Mouse (Mus musculus): ENCODE data around the gene St6gal1.
"Not testable (repeated sequence)": the region's sequence is repeated elsewhere in the genome, so short reads cannot be mapped to it uniquely, and the experiment has no call there.

The St6gal1 gene

GRCm38 (mm10) chr16:23224671-23225068, at the start of gene St6gal1:
St6gal1 (plus strand) TSS chr16:23224740.
- DNase-seq (ENCODE audit: low spot score in 2 of 2) = peak; percentile 64 to 79

DNA sequence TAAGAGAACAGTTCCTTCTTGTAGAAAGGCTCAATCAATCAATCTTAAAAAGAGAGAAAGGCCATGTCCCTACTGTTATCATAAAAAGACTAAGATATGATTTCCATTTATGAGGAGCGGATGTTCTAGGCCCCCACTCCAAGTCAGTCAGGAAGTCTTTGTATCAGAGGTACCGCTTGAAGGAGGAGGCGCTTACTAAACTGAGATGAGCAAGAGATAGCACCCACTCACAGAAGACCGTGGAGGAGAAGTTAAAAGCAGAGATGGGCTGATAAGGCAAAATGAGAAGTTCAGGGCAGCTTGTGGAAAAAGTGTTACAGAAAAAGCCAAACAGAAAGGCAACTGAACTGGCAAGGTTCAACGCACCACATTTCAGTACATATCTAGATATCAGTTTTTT, 49.7 kb upstream of the St6gal1 start:
- no peak for DNase-seq (ENCODE audit: low spot score in 2 of 2)

- no peak for DNase-seq (ENCODE audit: low spot score in 2 of 2)
Observed at GRCm38 (mm10) chr16:23175956-23176355, 48.6 kb upstream of the St6gal1 start.

DNA sequence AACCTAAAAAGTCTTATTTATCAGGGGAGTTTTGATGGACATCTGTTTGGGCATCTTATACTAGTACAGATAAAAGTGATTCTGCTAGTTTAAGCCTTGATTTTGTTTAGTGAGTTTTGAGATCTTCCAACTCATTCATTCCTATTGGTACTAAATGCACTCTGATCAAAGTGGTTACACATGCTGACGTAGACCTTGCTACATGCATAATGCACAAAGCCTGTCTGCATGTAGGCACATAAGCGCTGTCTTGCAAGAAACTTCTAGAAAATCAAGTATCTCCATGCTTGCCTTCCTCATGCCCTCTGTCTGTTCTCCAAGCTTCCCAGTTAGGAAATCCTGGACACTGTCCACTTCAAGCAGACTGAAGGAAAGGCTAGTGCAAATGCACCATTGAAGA, 46.7 kb upstream of the St6gal1 start:
- DNase-seq (ENCODE audit: low spot score in 2 of 2) = no peak

- DNase-seq (ENCODE audit: low spot score in 2 of 2) = no peak
Observed at GRCm38 (mm10) chr16:23178796-23179195, 45.7 kb upstream of the St6gal1 start.

GRCm38 (mm10) chr16:23179436-23179835, 45.1 kb upstream of the St6gal1 start:
- DNase-seq (ENCODE audit: low spot score in 2 of 2) = not testable (repeated sequence)

- DNase-seq (ENCODE audit: low spot score in 2 of 2) = no peak
Observed at GRCm38 (mm10) chr16:23181054-23181453, 43.5 kb upstream of the St6gal1 start.

GRCm38 (mm10) chr16:23181487-23181886, 43.1 kb upstream of the St6gal1 start:
- no peak for DNase-seq (ENCODE audit: low spot score in 2 of 2)

- no peak for DNase-seq (ENCODE audit: low spot score in 2 of 2)
Observed at GRCm38 (mm10) chr16:23181942-23182597, 42.5 kb upstream of the St6gal1 start.

DNA sequence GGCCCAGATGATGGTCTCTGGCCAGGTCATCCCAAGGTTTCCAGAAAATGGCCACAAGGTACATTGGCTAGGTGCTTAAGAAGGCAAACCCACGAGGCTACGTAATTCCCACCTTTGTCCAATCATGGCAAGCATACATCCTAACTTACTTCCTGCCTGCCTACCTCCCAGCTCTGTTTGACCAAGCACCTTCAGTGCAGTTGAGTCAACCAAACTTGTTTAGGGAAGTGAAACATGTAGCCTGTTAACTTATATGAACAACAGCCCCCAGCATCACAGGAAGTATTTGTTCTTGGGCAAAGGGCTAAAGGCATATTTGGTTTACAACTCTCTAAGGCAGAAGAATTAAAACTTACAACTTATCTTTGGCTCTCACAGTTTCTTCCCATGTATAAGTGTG, 38.7 kb upstream of the St6gal1 start:
- DNase-seq (ENCODE audit: low spot score in 2 of 2) = no peak

GRCm38 (mm10) chr16:23186418-23186817, 38.1 kb upstream of the St6gal1 start:
- DNase-seq (ENCODE audit: low spot score in 2 of 2) = no peak

DNA sequence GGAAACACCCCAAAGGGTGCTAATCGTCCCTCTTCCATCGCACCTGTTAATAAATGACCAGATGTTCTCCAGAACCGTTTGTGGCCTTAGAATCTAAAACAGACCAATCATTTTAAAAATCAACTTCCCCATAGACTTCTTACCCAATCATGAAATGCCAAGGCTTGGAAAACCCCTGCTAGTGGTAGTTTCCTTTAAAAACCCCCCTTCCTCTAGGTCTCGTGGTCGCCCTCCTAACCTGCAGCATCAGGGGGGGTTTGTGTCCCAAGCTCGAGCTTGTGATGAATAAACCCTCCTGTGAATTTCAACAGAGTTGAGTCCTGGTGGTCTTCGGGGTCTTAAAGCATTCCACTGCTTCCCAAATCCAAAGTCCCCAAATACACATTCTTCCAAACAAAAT, 36.6 kb upstream of the St6gal1 start:
- no peak for DNase-seq (ENCODE audit: low spot score in 2 of 2)

DNA sequence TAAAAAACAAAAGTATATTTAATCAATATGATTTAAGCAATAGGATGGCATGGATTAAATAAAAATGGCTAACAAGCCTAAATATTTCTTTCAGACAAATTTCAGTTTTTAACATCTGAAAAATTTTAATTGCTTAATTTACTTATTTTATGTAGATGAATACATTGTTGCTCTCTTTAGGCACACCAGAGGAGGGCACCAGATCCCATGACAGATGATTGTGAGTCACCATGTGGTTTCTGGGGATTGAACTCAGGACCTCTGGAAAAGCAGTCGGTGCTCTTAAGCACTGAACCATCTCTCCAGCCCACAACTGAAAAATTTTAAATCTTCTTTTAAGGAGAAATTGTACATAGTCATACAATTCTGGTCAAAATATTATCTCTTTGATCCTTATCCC, 34.9 kb upstream of the St6gal1 start:
- DNase-seq (ENCODE audit: low spot score in 2 of 2) = no peak

DNA sequence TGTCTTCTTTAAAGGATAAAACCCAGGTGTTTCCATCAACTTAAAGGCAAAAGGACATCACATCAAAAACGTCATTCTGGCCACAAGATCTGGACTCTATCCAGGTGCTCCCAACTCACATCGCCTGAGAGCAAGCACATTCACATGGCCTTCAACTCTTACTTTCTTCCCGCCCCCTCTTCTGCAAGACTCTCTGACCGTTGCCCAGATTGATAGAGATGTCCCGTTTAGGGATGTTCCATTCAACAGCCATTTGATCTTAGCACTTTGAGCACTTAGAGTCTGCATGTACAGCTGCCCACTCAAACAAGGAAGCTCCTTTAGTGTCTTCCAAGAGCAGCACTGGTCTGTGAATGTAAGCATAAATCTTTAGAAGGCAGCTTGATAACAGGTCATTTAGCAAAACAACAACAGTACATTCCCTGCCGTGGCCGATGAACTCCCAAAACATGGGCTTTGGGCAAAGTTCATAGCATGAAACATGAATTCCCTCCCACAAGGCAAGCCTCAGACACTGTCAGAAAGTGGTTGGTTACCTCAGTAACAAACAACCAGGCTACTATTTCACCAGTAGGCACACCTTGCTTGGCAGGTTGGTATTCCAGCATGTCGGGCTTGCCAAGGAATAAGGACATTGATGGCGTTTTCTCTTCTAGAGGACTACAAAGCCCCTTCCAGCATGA, 32.8 kb upstream of the St6gal1 start:
- DNase-seq (ENCODE audit: low spot score in 2 of 2) = no peak

- no peak for DNase-seq (ENCODE audit: low spot score in 2 of 2)
Observed at GRCm38 (mm10) chr16:23195618-23196017, 28.9 kb upstream of the St6gal1 start.

DNA sequence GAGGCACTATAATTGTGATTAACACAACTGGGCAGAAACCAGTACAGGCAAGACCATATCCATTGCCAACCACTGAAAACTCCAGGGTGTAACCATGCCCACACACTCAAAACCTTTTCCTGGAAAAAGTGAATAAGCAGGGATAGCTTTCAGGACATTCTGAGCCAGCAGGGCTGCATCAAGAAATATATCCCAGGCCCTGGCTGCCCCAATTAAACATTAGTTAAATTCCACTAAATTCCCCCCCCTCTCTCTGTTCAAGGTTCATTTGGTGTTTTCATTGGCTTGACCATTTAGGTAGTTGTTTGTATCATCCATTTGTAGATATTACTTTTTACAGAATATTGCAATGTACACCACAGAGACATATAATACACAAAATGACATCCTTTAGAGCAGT, 28.2 kb upstream of the St6gal1 start:
- DNase-seq (ENCODE audit: low spot score in 2 of 2) = no peak

DNA sequence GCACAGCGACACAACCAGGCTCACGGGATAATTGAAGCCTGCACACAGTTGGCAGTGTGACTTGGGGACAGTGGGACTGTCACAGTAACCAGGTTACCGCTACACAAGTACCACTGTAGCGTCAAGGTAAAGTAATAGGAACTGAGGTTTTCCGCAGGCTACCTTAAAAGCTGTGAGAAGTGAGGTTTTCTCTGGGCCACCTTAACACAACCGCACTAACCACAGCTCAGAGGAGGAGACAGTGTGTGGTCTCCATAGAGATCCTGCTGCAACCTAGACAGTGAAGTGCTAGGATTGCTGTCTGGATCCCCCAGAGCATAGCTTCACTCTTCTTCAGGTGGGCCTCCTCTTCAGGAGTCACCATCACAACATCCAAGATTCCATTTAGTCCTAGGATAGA, 27.7 kb upstream of the St6gal1 start:
- no peak for DNase-seq (ENCODE audit: low spot score in 2 of 2)

DNA sequence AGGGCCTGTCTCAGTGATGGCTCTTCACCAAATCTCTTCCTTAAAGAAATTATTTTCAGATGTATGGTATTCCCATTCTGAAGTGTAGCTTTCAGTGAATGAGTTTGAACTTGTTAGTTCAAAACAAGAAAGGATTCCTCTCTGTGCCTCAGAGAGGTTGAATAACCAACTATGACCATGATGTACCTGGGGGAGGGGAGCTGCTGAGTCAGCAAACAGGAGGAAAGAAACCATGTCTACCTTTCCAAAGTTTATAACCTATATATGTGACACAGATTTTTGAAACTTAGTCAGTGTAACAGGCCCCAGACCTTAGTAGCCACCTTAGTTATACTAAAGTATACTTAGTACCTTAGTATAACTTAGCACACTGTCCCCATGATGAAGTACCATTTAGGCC, 23.0 kb upstream of the St6gal1 start:
- DNase-seq (ENCODE audit: low spot score in 2 of 2) = no peak

- no peak for DNase-seq (ENCODE audit: low spot score in 2 of 2)
Observed at GRCm38 (mm10) chr16:23214314-23214713, 10.2 kb upstream of the St6gal1 start.

GRCm38 (mm10) chr16:23215241-23215900, 9.2 kb upstream of the St6gal1 start:
- no peak for DNase-seq (ENCODE audit: low spot score in 2 of 2)

DNA sequence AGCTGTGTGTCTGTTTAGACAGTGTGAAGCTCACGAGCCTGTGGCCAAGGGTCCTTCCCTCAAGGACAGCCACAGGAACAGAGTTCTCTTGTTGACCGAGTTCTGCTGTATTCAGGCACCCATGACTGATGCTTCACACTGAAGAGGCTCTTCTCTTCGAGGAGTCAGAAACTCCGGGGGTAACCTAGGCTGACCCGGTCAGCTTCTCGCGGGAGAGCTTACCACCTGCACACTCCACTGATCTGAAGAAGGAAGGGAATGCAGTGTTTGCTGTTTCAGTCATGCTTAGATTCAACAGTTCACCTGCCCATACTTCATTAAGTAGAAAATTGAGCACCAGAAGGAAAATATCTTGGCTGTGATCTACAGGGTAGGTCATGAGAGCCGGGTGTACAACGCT, 8.2 kb upstream of the St6gal1 start:
- no peak for DNase-seq (ENCODE audit: low spot score in 2 of 2)

DNA sequence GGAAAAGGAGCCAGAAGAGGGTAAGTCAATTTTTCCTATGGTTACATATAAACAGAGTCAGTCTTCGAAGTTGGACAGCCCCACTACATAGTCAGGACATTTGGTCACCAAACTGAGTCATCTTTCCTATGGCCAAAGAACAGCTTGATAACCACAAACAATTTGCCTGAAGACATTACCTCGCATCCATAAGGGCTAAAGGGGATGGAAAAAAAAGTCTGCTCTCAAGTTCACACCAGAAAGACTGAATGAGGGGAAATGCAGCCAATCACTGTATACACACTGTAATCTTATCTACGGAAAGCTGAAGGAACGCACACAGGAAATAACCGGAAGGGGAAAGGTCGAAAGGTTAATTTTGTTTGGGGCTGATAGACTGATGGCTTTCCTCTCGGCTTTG, 6.2 kb upstream of the St6gal1 start:
- DNase-seq (ENCODE audit: low spot score in 2 of 2) = no peak
